Mouse (Mus musculus) gastrocnemius, postnatal 25 days (tissue): Measurements from ENCODE around the gene Vipr2. TPM values are rescaled to one million over a fixed set of nuclear protein-coding genes. Genes with fewer than 3 reads are reported as not detected.
A peak's percentile ranks its signal among the peaks of the same experiment; 100 is the strongest.

Experiments
- DNase-seq: peaks from one replicate; pipeline ENCODE4 v3.0.0; 2022
- total RNA-seq, 2 experiments: library from RNA; stranded (reverse); gene quantifications; 1 replicate in 1 of 2; 2 replicates in 1 of 2; pipeline ENCODE4 v1.2.3; 2021

The Vipr2 gene
- total RNA-seq, 2 experiments from 2014 or later = 1.3 to 1.7 TPM

DNA sequence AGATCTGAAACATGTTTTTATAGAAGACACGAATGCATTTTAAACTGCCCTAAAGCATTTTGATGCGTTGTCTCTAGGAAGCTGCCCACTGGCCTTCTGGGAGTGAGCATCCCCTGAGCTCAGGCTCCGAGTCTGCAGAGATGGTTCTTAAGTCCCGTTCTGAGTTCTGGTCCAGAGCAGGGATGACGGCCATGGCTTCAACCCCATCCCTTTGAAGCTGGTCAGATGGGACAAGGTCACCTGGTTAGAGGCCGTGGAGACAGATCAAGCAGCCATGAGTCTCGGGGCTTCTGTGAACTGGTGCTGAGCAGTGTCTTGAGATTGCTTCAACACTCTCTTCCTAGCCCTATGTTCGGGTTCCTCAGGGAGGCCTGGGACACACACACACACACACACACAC is 19.6 kb downstream of the Vipr2 start:
- DNase-seq = no peak

DNA sequence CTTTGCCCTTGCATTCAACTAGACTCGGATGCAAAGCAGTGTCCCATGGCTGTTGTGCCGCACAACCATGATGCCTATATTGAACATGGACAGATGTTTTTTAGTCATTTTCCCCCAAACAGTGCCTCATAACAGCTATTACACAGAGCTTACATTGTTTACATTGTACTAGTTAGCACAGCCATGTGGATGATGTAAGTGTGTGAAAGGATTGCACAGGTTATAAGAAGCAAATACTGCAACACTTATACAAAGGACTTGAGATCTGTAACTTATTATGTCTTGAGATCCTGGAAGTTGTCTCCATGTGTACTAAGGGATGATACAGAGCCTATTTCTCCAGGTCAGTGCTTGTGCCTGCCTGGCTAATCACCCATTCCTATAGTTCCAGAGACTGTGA is 24.4 kb downstream of the Vipr2 start:
- DNase-seq = no peak

DNA sequence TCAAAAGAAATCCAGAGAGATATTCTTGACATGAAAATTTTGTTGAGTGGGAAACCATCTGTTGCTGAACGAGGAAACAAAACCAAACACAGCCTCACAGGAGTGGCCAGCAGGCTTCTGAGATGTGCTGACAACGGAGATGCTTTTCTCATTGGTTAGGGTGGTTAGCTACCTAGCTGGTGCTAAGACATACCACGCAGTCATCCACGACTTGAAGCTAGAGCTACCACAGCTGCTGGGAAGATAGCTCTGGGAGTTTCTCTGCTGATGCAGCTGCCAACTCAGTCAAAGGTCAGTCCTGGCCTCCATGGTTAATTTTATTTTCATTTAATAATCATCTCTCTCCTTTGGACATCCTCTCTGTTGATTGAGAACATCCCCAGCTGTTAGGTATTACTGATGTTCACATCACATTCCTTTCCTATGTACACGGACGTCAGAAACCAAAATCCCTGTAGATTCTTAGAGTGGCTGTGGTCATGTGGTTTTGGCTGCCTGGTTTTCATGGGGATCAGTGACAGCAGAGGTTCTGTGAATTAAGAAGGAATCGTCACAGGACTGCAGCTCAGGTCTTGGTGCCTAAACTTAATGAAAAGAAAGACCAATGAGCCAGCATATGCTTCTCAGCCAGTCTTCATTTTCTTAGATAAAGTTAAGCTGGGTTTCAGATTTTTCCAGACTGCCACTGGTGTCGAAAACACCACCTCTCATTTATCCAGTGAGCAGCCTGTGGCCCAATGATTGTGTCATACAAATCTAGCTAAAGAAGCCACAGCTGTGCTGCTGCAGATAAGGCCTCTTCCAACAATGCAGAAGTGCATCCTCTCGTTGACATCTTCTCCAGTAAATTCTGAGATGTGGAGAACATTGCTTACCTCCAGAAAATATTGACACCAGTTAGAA is 32.2 kb downstream of the Vipr2 start:
- peak; percentile 15 for DNase-seq

DNA sequence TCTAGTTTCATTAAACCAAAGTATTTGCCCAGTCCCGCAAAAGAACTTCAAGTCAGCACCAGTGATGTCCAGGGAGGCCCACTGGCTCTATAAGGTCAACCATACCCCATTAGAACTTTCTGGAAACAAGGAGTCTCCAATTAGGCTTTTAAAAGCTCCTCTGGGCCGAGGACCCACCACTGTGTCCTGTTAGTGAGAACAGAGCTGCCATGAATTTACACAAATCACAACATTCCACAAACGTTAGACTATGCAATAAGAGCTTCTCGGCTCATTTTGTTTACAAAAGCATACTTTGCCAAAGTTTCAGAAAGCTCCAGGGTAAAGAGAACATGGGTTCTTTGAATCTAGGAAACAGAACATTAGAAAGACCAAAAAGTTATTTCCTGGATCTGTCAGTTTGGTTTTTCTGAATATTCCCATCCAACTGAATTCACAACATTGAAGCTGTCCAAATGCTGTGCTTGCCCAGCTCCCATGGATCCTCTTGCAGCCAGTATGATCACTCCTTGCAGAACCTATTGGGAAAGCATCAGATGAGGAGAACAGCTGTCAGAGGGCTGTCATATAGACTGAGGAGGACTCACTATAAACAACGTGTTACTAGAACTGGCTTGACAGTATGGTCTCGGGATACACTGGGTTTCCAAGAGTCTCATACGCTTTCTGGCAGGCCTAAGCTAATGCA is 33.6 kb downstream of the Vipr2 start:
- DNase-seq = no peak

DNA sequence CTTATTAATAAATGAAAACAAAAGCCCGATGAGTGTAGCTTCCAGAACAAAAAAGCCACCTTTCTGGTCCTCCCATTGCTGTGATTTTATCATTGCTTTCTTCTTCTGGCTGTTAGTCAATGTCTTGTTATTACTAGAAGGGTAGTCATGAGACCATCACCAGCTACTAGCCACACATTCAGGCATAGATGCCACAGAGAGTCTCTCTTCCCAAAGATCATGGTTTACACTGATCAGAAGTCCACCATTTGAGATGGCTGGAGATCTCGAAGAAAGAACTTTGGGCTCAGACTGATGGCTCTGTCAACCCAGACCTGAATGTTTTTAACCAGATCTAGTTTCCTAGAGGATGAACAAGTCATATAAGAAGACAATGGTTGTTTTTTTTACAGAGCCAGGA is 38.3 kb downstream of the Vipr2 start:
- no peak for DNase-seq

DNA sequence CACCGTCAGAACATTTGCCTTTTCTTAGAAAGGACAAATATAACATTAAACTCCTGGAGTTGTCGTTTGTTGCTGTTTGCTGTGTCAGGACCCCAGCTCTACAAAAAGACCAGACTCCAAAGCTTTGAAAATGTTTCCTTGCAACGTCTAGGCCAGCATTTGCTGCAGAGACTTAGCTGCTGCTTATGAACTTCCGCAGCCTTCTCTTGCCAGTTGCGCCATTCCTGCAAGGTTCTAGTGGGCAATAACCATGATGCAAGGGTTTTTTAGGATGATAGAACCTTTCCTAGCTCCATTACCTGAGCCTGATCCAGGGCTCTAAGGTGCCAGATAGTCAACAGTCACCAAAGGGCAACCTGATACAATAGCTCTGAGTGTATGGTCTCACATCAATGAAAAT is 38.9 kb downstream of the Vipr2 start:
- no peak for DNase-seq

DNA sequence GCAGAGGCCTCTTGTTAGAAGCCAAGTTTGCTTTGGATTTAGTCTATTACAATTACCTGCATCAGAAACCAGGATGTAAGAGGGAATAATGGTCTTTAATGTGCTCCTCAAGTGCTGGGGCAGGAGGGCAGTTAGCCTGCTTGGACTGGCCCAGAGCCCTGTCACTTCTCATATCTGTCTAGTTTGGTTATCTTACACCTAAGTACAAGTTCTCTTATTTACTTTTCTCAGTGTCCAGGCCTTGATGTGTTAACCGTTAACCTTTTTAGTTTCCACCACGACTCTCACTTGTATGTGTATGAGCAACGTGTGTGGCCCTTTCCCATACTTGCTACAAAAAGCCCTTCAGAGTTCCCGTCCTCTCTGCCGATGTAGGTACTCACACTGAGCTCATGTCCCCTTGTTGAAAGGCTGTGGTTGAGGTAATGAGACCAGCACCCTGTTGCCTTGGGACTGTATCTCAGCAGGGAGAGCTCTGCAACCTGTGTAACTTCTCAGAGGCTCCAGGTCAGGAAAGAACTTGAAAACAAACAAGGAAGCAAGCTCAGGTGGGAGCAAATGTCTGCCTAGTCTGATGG is 39.9 kb downstream of the Vipr2 start:
- no peak for DNase-seq

DNA sequence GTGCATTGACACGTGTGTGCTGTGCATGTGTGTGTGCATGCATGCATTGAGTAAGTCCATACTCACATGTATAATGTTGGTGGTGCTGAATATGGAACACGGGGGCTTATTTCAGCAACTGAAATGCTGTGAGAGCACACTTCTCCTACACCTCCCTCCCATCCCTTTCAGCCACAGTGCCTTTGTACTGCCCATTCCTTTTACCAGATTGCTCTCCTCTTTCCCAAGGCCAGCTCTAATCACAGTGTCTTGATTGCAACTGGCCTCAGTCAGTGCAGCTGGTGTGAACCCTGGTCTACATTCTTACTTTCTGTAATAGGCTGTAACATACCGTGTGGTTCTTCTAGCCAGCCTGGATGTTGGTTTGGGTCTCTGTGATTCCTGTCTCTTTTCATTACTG is 41.5 kb downstream of the Vipr2 start:
- DNase-seq = no peak

DNA sequence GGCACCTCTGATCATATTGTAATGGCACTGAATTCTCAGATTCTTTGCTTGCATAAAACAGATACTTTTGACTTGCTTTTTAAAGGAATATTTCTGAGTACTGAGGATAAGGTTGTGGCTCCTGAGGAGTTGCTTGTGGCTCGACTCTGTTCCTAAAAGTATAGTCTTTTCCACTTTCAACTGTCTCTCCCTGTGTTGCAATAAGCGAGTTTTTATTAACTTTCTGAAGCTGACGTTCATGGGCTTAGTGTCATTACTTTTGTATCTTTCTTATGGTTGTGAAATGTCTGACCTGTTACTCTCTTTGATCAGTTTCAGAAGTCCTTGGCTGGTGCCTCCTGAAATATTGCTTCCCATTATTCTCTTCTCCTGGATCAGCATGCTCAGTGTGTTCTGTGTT is 46.3 kb downstream of the Vipr2 start:
- DNase-seq = no peak

DNA sequence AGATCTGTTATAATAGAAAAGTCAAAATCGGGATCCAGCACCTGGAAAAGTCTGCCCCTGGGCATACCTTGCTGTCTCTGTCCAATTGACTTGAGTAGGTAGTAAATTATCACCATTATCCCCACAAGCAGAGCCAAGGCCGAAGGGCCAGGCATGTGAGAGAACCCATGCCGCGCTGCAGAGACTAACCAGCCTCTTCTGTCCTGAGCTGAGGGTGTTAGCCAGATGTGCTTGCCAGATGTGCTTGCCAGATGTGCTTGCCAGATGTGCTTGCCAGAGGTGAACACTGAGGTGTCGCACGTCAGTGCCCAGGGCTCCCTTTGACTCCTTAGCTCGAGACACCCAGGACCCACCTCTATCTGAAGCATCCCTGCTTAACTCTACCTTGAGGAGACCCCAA is 53.4 kb downstream of the Vipr2 start:
- DNase-seq = no peak

DNA sequence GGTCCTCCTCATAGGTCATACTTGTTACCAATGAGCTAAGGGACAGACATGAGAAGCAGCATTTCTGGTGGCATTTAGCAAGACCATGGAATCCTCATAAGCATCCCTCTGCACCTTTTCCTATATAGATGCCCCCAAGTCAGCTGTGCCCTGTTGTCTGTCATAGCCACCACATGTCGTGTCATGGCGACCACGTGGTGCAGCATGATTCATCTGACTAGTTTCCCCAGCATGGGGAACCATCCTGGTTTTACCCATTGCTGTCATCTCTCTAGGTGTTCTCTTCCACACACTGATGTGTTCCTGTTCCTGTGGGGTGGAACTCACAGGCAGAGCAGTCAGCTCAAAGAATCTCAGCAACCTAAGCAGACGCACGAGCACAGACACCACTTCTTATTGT is 55.4 kb downstream of the Vipr2 start:
- DNase-seq = no peak

DNA sequence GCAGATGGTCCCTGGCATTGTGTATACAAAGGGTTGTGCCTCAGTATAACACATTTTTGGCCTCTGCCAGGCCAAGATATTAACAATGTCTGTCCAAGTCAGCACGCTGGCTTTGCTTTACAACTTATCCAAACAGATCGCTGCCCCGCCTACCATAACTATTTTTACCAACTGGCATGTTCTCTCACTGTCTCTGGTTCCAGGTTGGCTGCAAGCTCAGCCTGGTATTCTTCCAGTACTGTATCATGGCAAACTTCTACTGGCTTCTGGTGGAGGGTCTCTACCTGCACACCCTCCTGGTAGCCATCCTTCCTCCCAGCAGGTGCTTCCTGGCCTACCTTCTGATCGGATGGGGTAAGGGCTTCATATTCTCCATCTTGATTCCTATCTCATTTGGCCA is 58.4 kb downstream of the Vipr2 start:
- no peak for DNase-seq

DNA sequence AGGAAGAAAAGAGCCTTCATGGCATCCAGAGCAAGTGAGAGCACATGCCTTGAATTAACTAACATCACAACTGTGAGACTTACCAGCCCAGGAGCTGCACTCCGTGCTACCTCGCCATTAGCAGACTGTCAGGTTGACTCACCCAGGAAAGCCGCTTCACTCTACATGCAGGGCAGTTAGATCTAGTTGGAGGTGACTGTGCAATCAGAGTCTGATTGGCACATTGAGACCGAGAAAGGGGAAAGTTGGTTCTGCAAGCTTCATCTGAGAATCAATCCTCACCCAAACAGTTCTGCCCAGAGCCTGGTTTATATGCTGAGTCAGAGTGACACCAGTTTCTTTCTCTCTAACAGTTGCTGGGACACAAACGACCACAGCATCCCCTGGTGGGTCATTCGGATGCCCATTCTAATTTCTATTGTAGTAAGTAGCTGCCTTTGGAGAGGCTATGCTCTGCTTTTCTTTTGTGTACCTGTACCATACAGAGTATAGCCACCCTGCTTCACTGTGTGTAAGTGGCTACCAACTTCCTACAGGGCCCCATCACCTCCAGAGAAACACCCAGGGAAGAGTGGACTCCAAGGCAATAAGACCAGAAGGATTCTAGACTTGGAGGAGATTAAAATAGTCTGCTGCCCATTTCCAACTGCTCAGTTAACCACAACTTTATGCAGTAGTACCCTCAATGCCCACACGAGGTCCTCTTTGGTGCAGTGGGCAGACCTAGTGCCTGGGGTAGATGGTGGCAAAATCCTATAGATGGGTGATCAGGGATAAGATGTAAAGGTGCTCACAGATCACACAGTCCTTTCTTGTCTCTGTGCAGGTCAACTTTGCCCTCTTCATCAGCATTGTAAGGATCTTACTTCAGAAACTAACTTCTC is 61.0 kb downstream of the Vipr2 start:
- DNase-seq = no peak

DNA sequence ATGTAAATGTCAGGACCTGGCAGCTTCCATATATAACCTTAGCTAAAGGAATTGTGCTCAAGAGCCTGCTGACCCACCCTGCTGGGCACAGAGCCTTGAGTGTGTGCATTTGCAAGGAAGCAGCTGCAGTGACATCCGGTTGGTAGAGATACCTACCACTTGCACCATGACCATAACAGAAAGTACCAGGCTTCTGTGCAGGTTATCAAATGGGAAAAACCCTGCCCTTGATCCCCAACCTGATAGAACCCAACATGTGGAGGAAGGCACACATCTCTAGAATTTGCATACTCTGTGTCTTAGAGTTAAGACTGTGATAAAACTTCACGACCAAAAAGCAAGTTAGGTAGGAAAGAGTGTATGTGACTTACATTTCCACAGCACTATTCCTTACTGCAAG is 63.1 kb downstream of the Vipr2 start:
- DNase-seq = no peak

DNA sequence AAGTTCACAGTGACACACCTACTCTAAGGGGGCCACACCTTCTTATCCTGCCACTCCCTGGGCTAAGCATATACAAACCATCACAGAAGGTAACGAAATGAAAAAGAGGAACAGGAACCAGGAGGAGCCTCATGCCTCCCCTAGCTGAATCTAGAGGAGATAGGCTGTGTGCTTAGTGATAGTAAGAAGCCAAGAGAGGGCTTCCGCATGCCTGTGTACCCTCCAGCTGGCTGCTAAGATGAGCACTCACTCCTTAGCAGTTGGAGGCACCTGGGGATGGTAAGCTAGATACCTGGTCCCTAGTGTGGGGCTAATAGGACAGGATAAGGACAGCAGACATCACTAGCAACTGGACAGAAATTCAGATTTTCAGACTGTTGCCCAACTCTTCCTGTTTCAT is 64.3 kb downstream of the Vipr2 start:
- DNase-seq = no peak

DNA sequence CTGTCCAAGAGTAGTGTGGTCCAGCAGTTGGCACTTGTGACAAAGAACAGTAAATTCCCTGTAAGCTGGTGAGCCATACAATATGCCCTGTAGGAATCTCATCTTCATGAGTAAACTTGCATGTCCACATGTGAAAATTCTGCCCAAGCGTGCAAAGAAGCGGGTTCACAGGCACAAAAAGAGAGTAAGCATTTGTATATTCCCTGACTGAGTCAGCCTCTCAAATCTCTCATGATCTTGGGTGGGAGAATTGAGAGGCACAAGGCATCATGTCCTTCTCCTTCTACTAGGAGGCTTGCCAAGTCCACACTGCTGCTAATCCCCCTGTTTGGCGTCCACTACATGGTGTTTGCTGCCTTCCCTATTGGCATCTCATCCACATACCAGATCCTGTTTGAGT is 64.9 kb downstream of the Vipr2 start:
- DNase-seq = no peak

DNA sequence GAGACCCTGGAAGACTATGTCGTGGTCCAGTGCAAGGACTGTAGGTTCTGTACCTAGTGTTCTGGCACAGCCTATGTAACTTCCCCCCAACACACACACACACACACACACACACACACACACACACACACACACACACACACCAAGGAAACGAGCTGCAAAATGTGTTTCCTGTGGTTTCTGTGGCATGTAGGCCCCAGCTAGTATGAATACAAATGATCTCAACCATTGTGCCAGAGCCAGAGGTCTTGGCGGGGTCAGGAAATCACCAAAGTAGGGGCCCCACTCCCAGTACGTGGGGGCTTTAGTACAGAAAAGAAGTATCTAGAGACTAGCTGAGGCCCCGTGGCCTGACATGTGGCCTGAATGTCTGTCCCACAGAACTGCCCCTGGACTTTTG is 67.7 kb downstream of the Vipr2 start:
- peak; percentile 31 for DNase-seq

DNA sequence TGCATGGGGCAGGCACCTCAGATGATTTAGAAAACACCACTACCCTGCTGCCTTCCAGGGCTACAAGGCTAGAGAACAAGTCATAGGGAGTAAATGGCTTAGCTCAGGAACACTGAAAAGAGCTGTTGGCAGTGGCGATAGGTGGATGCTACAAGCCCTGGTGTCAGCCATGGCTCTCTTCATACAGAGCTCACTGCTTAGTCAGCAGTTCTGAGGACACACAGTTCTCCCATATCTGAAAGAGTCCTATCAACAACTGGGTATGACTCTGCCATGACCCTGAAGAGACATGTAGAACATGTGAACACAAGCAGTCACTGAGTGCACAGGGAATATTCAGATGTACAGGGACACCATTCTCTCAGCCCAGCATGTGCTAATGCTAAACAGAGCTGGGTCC is 68.2 kb downstream of the Vipr2 start:
- no peak for DNase-seq

DNA sequence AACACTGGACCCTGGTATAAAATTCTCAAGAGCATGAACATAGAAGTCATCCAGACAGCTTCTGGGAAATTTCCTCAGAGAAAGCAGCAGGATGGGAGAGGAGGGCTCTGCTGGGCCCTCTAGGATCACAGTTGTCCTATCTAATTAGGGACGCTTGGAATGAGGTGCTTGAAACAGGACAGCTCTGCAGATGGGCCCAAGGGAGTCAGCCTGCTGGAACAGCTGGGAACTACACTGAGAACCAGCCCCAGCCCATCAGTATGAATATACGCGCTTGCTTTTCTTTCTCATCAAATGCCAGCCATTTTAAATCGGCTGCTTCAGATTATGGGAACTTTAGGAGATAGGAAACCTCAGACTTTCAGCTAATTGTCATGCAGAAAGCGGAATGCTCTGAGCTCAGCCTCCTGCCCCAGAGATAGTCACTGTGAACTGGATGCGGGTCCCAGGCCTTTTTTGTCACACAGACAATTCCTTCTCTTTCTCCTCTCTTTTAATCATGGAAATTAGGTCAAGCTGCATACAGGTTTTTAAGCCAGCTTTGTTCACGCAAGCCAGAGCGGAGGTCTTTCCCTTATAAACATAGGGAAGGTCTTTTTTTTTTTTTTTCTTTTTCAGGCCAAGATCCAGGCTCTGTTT is 69.6 kb downstream of the Vipr2 start:
- no peak for DNase-seq

DNA sequence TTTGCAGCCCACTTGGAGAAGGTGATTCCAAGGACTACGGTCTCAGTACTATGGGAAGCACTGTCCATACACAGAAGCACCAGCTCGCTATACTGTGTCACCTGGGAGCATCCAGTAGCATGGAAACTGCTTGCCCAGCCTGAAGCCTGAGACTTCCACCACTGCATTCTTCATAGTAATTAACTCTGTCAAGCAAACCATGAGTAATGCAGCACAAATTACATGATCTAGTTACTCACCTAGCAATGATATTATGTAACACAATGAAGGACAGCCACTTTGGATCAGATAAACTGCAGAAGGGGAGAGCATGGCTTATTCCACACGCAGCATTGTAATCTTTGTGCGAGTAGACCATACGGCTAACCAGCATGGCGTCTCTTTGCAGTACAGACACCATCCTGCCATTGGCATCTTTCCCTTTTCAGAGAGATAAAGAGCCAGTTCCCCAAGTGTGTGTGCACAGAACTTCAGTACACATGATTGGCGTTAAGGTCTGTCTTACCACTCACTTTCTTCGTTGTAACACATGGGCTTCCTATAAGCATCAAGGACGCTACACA is 75.4 kb downstream of the Vipr2 start:
- DNase-seq = no peak

DNA sequence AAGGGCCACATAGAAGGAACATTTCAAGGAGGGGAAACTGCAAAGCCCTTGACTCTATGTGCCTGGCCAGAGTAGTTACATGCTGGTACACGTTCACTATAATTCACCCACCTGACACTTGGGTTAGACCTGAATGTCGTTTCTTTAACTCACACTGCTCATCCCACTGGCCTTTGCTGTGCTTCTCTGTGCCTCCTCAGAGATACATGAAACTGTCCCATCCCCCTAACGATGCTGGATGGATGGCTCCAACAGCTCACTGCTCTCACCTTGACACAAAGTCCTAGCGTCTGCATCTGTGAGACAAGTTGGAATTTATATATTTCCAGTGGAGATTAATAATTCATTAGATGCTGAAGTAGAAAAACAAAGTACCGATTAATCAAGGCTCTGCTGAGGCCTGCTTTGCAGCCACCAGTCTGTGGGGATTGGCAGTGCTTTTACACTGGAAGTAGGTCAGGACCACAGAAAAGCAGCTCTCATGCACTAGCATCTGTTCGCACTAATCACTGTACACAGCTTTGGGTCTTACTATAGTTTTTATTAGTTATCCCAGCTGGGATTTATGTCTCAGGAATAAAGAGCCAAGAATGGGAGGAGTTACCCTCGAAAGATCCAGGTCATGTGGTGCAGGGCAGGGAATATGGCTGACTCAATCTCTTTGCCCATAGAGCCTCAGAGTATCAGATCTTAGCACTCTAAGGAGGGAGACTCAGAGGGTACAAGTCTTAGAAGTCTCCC is 79.4 kb downstream of the Vipr2 start:
- DNase-seq = no peak
